Mouse (Mus musculus): ENCODE data around the gene Osbpl9. TPM values are rescaled to one million over a fixed set of nuclear protein-coding genes. Genes with fewer than 3 reads are reported as not detected.

The Osbpl9 gene
- polyA plus RNA-seq, 1 experiment: 63.0 TPM

DNA sequence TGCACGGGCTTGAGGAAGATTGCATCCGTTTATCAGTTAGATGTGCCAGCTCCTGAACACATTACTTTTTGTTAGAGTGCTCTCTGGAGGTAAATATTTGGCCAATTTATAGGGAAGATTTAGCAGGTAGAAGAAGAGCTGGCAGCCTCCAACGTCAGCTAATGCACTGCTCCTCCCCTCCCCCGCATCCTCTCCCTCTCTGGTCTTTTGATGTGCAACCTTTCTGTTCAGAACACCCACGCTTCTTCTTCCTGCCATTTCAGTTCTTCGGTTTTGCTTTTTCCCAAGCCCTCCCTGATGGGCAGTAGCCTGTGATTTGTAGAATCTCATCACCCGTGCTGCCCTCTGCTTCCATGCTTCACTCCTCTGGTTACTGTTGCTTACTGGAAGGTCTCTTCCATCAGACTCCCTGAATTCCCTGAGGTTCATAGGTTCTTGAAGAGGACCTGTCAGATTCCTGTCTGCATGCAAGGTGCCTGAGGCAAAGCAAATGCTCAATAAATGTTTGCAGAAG is 27.8 kb upstream of the Osbpl9 start:
- Histone ChIP-seq H3ac (ENCODE audit: control insufficient read depth, insufficient read length) (no peak overlapping the region), H3K27me3 (ENCODE audit: control insufficient read depth, insufficient read depth, insufficient read length) (no peaks in the 10 kb centered on the region), H3K79me2 (ENCODE audit: control insufficient read depth, insufficient read depth) (no peaks in the 10 kb centered on the region), H3K4me3 (no peak overlapping the region), H3K36me3 (ENCODE audit: control insufficient read depth, insufficient read depth) (no peaks in the 10 kb centered on the region), H3K4me2 (ENCODE audit: low read depth) (no peak overlapping the region)
- TF ChIP-seq POLR2A (IDR thresholded peaks at IDR 0.05; ENCODE audit: insufficient read length, low read depth): no peak
- no peak for TF ChIP-seq MYOD1 (IDR thresholded peaks at IDR 0.05; ENCODE audit: control insufficient read depth in 1 of 3, insufficient read length in 2 of 3, low read depth in 2 of 3)
- TF ChIP-seq MAX (IDR thresholded peaks at IDR 0.05; ENCODE audit: low read depth): no peak
- TF ChIP-seq USF1 (IDR thresholded peaks at IDR 0.05; ENCODE audit: low read depth): no peak
- no peak for TF ChIP-seq TCF3 (IDR thresholded peaks at IDR 0.05; ENCODE audit: insufficient read length, low read depth)
- TF ChIP-seq POLR2AphosphoS2 (IDR thresholded peaks at IDR 0.05; ENCODE audit: insufficient read length, low read depth): no peak
- no peak for TF ChIP-seq TCF12 (IDR thresholded peaks at IDR 0.05; ENCODE audit: insufficient read depth, poor library complexity, severe bottlenecking)
- no peak for TF ChIP-seq MYOG (IDR thresholded peaks at IDR 0.05; ENCODE audit: control insufficient read depth in 1 of 3, insufficient read depth in 1 of 3, insufficient read length in 2 of 3, low read depth in 2 of 3)
- TF ChIP-seq CEBPB (IDR thresholded peaks at IDR 0.05; ENCODE audit: insufficient read depth, poor library complexity, severe bottlenecking): no peak
- TF ChIP-seq SRF (IDR thresholded peaks at IDR 0.05; ENCODE audit: control insufficient read depth, insufficient read length, low read depth): no peak
- TF ChIP-seq REST (IDR thresholded peaks at IDR 0.05; ENCODE audit: insufficient read depth, insufficient read length): no peak
- TF ChIP-seq E2F4 (IDR thresholded peaks at IDR 0.05; ENCODE audit: insufficient read depth): no peak

DNA sequence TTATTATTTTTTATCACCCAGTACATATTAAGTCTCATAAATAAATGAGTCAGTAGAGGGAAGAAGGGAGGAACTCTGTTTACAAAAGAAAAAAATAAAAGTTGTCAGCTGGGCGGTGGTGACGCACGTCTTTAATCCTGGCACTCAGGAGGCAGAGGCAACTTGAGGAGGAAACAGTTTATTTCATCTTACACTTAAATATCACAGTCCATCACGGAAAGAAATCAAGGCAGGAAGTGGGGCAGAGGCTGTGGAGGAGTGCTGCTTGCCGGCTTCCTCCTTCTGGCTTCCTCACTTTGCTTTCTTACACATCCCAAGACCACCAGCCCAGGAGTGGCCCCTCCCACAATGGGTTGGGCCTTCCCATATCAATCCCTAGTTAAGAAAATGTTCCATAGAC is 24.0 kb upstream of the Osbpl9 start:
- H3ac ChIP-seq (ENCODE audit: control insufficient read depth, insufficient read length): no peak overlapping the region
- no peaks in the 10 kb centered on the region for H3K36me3 ChIP-seq (ENCODE audit: control insufficient read depth, insufficient read depth)
- TF ChIP-seq MAX (IDR thresholded peaks at IDR 0.05; ENCODE audit: low read depth) (no peak), E2F4 (IDR thresholded peaks at IDR 0.05; ENCODE audit: insufficient read depth) (no peak), POLR2AphosphoS2 (IDR thresholded peaks at IDR 0.05; ENCODE audit: insufficient read length, low read depth) (no peak), SRF (IDR thresholded peaks at IDR 0.05; ENCODE audit: control insufficient read depth, insufficient read length, low read depth) (no peak), MYOG (IDR thresholded peaks at IDR 0.05; ENCODE audit: control insufficient read depth in 1 of 3, insufficient read depth in 1 of 3, insufficient read length in 2 of 3, low read depth in 2 of 3) (no peak), MYOD1 (IDR thresholded peaks at IDR 0.05; ENCODE audit: control insufficient read depth in 1 of 3, insufficient read length in 2 of 3, low read depth in 2 of 3) (no peak), TCF3 (IDR thresholded peaks at IDR 0.05; ENCODE audit: insufficient read length, low read depth) (no peak), POLR2A (IDR thresholded peaks at IDR 0.05; ENCODE audit: insufficient read length, low read depth) (no peak), TCF12 (IDR thresholded peaks at IDR 0.05; ENCODE audit: insufficient read depth, poor library complexity, severe bottlenecking) (no peak), CEBPB (IDR thresholded peaks at IDR 0.05; ENCODE audit: insufficient read depth, poor library complexity, severe bottlenecking) (no peak), USF1 (IDR thresholded peaks at IDR 0.05; ENCODE audit: low read depth) (no peak), REST (IDR thresholded peaks at IDR 0.05; ENCODE audit: insufficient read depth, insufficient read length) (no peak)
- no peak overlapping the region for H3K4me3 ChIP-seq
- peak overlapping the region; percentile 62 for H3K4me2 ChIP-seq (ENCODE audit: low read depth)
- no peaks in the 10 kb centered on the region for H3K79me2 ChIP-seq (ENCODE audit: control insufficient read depth, insufficient read depth)
- no peaks in the 10 kb centered on the region for H3K27me3 ChIP-seq (ENCODE audit: control insufficient read depth, insufficient read depth, insufficient read length)

DNA sequence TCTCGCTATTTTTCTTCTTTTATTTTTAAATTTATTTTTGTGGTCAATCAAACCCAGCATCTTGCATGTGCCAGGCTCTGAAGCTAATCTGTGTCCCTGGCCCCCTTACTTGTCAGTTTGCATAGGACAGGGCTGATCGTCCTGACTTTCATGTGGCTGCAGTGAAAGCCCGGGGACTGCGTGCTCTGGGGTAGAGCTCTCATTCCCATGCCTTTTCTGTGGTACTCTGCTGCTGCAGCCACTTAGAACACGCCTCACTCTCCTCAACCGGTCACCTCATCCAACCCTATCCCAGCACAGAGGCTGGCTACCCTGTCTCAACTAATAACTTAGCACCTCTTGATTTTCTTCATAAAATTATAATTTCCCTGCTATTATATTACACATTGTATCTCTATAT is 23.5 kb upstream of the Osbpl9 start:
- no peak overlapping the region for H3ac ChIP-seq (ENCODE audit: control insufficient read depth, insufficient read length)
- peak overlapping the region; percentile 62 for H3K4me2 ChIP-seq (ENCODE audit: low read depth)
- no peak overlapping the region for H3K4me3 ChIP-seq
- no peak for TF ChIP-seq E2F4 (IDR thresholded peaks at IDR 0.05; ENCODE audit: insufficient read depth)
- TF ChIP-seq MYOD1 (IDR thresholded peaks at IDR 0.05; ENCODE audit: control insufficient read depth in 1 of 3, insufficient read length in 2 of 3, low read depth in 2 of 3): no peak
- no peak for TF ChIP-seq TCF12 (IDR thresholded peaks at IDR 0.05; ENCODE audit: insufficient read depth, poor library complexity, severe bottlenecking)
- TF ChIP-seq CEBPB (IDR thresholded peaks at IDR 0.05; ENCODE audit: insufficient read depth, poor library complexity, severe bottlenecking): no peak
- TF ChIP-seq SRF (IDR thresholded peaks at IDR 0.05; ENCODE audit: control insufficient read depth, insufficient read length, low read depth): no peak
- no peak for TF ChIP-seq TCF3 (IDR thresholded peaks at IDR 0.05; ENCODE audit: insufficient read length, low read depth)
- no peak for TF ChIP-seq POLR2AphosphoS2 (IDR thresholded peaks at IDR 0.05; ENCODE audit: insufficient read length, low read depth)
- no peak for TF ChIP-seq REST (IDR thresholded peaks at IDR 0.05; ENCODE audit: insufficient read depth, insufficient read length)
- TF ChIP-seq POLR2A (IDR thresholded peaks at IDR 0.05; ENCODE audit: insufficient read length, low read depth): no peak
- TF ChIP-seq MYOG (IDR thresholded peaks at IDR 0.05; ENCODE audit: control insufficient read depth in 1 of 3, insufficient read depth in 1 of 3, insufficient read length in 2 of 3, low read depth in 2 of 3): no peak
- TF ChIP-seq MAX (IDR thresholded peaks at IDR 0.05; ENCODE audit: low read depth): no peak
- no peak for TF ChIP-seq USF1 (IDR thresholded peaks at IDR 0.05; ENCODE audit: low read depth)
- H3K79me2 ChIP-seq (ENCODE audit: control insufficient read depth, insufficient read depth): no peaks in the 10 kb centered on the region
- H3K36me3 ChIP-seq (ENCODE audit: control insufficient read depth, insufficient read depth): no peaks in the 10 kb centered on the region
- H3K27me3 ChIP-seq (ENCODE audit: control insufficient read depth, insufficient read depth, insufficient read length): no peaks in the 10 kb centered on the region

DNA sequence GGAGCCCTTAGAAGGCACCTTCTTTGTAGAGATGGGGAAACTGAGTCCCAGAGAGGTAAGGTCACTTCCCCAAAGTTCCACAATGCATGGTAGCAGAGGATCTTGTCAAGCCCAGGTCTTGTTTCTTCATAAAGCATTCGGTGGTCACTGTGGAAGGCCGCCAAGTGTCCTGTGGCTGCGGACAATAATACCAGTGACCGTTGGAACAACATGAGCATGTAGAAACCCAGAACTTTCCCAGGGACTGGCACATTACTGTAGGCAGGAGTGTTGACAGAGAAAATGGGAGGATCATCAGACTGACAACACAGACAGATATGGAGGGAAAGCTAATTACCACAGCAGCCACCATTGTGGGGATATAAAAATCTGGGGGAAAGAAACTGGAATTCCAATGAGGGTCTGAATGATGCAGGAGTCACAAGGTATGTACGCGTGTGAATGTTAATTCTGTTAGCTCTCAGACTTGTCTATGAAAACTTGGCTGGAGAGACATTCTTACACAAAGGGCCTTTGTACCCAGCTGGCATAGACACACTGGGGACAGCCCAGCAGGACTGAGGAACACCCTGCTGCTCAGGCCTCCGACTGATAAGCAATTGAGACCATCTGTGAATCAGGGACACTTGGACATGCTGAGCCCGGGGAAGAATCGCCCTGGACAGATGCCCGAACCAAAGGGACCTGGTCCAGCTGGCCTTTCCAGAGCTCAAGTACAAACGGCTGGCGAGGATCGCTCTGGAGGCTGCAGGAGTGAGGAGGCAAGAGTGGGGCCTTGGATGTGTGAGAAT is 22.9 kb upstream of the Osbpl9 start:
- H3K4me2 ChIP-seq (ENCODE audit: low read depth): peak overlapping the region; percentile 62
- H3K36me3 ChIP-seq (ENCODE audit: control insufficient read depth, insufficient read depth): no peaks in the 10 kb centered on the region
- no peaks in the 10 kb centered on the region for H3K79me2 ChIP-seq (ENCODE audit: control insufficient read depth, insufficient read depth)
- no peak overlapping the region for H3ac ChIP-seq (ENCODE audit: control insufficient read depth, insufficient read length)
- H3K27me3 ChIP-seq (ENCODE audit: control insufficient read depth, insufficient read depth, insufficient read length): no peaks in the 10 kb centered on the region
- peak in 1 of 3 experiments; percentile 61 for TF ChIP-seq MYOG (IDR thresholded peaks at IDR 0.05; ENCODE audit: control insufficient read depth in 1 of 3, insufficient read depth in 1 of 3, insufficient read length in 2 of 3, low read depth in 2 of 3)
- TF ChIP-seq POLR2A (IDR thresholded peaks at IDR 0.05; ENCODE audit: insufficient read length, low read depth): no peak
- H3K4me3 ChIP-seq: no peak overlapping the region
